Mouse (Mus musculus): Measurements from ENCODE around the gene Dnajb3.

GRCm38 (mm10) chr1:88253106-88253505, 47.5 kb upstream of the Dnajb3 start:
- TF ChIP-seq CTCF (IDR thresholded peaks at IDR 0.05; ENCODE audit: control insufficient read depth, insufficient read depth, insufficient read length) (no peak), CEBPB (IDR thresholded peaks at IDR 0.05; ENCODE audit: low read depth) (no peak), MYOD1 (IDR thresholded peaks at IDR 0.05; ENCODE audit: control insufficient read depth, insufficient read length, low read depth) (no peak), USF1 (IDR thresholded peaks at IDR 0.05; ENCODE audit: low read depth) (no peak), MAX (IDR thresholded peaks at IDR 0.05) (no peak), MYOG (IDR thresholded peaks at IDR 0.05; ENCODE audit: control insufficient read depth, extremely low read depth, insufficient read length) (no peak), FOSL1 (IDR thresholded peaks at IDR 0.05; ENCODE audit: insufficient read depth, low read length, poor library complexity, severe bottlenecking) (no peak)

Data from C2C12 (cell line).